In genomic region chr11:65820877-65821276, GRCm38 (mm10) we compare ENCODE assay signal across 8 mouse cellular contexts. TPM values are rescaled to one million over a fixed set of nuclear protein-coding genes. Genes with fewer than 3 reads are reported as not detected.
A peak's percentile ranks its signal among the peaks of the same experiment; 100 is the strongest.
DNase-seq lines count a peak whose midpoint lies in the region; ATAC-seq and TF ChIP-seq lines count a peak whose summit lies in the region.

No protein-coding gene starts in this region.

- no peaks in the 10 kb centered on the region for H3K27me3 ChIP-seq in heart, adult 2 months (ENCODE audit: control insufficient read depth, insufficient read depth, low read length)
- H3K27me3 ChIP-seq in heart, embryonic 12.5 days (replicated peaks): no peaks in the 10 kb centered on the region

- no peak overlapping the region for H3K4me2 ChIP-seq in heart, embryonic 12.5 days

- intact Hi-C loops in heart, adult 2 months (cut with DNase I): loop anchor here (10.0 kb wide), 1 partner anchor 284 kb away; no protein-coding TSS in a partner anchor
- intact Hi-C loops in heart, postnatal 36 days (cut with DNase I): loop anchor here (5.0 to 10.0 kb wide), 2 partner anchors 304 to 1051 kb away; no protein-coding TSS in a partner anchor

- TF ChIP-seq CTCF in heart, adult 2 months (IDR thresholded peaks at IDR 0.05): peak; percentile 83
- peak; percentile 81 for TF ChIP-seq CTCF in layer of hippocampus, adult 2 months (conservative IDR thresholded peaks at IDR 0.05)

- no peak overlapping the region for H3K27ac ChIP-seq in heart, adult 2 months
- no peak overlapping the region for H3K27ac ChIP-seq in heart, embryonic 12.5 days (ENCODE audit: poor library complexity, severe bottlenecking)
- H3K27ac ChIP-seq in layer of hippocampus, adult 2 months: no peak overlapping the region

- no peak for ATAC-seq in heart, embryonic 12.5 days (ENCODE audit: insufficient number of reproducible peaks, low FRiP score)

- no peaks in the 10 kb centered on the region for H3K4me1 ChIP-seq in heart, adult 2 months (ENCODE audit: control insufficient read depth, insufficient read depth, low read length)
- peaks cover 6% of the 10 kb centered on the region; the same call in 1 of the 2 replicates for H3K4me1 ChIP-seq in heart, embryonic 12.5 days (replicated peaks)

- no peaks in the 10 kb centered on the region for H3K36me3 ChIP-seq in heart, adult 2 months (ENCODE audit: control insufficient read depth, insufficient read depth, low read length)
- peaks cover 40% of the 10 kb centered on the region for H3K36me3 ChIP-seq in heart, embryonic 12.5 days

- peak; percentile 59; the same call in 1 of the 2 replicates for TF ChIP-seq EP300 in heart, adult 2 months (IDR thresholded peaks at IDR 0.05; ENCODE audit: insufficient read depth, low read depth, low read length)

- no peak for TF ChIP-seq POLR2A in heart, adult 2 months (IDR thresholded peaks at IDR 0.05; ENCODE audit: insufficient read depth, low read depth, low read length)

- no peaks in the 10 kb centered on the region for H3K9me3 ChIP-seq in heart, embryonic 12.5 days (replicated peaks)

- H3K79me2 ChIP-seq in heart, adult 2 months (replicated peaks; ENCODE audit: control insufficient read depth, insufficient read depth, low read length): no peaks in the 10 kb centered on the region

- H3K4me3 ChIP-seq in heart, adult 2 months: no peak overlapping the region
- H3K4me3 ChIP-seq in heart, embryonic 12.5 days: no peak overlapping the region
- H3K4me3 ChIP-seq in layer of hippocampus, adult 2 months: no peak overlapping the region

- DNase-seq in heart, adult 2 months: peak; percentile 44 to 65
- peak; percentile 69 for DNase-seq in embryo, embryonic 9.5 days (ENCODE audit: extremely low spot score)
- DNase-seq in heart, postnatal 36 days: peak; percentile 53 to 69
- DNase-seq in layer of hippocampus, adult 2 months (ENCODE audit: low spot score in 2 of 2): peak; percentile 79
- peak; percentile 84 for DNase-seq in lung, postnatal 10 days
- DNase-seq in retina, embryonic 14.5 days (ENCODE audit: low spot score): peak; percentile 85
- peak; percentile 58 for DNase-seq in thymus, postnatal 14 days

- WGBS in heart, adult 2 months: 20% methylated on average over 7 of the region's 7 CpGs
- WGBS in heart, embryonic 12.5 days: 16% methylated on average over 7 of the region's 7 CpGs

- H3K9ac ChIP-seq in heart, adult 2 months (ENCODE audit: low read depth, low read length): no peak overlapping the region
- H3K9ac ChIP-seq in heart, embryonic 12.5 days: no peak overlapping the region

RNA-seq across cellular contexts. Expression of gene Zkscan6, which starts 13.9 kb away (rescaled TPM):
- total RNA-seq in heart, adult 2 months (2021): 1 to 10 TPM; 4.2 to 4.4 TPM
- polyA plus RNA-seq in heart, adult 2 months (2012; rRNA removed): 2.1 and 3.0 TPM in 2 replicates
- polyA plus RNA-seq in heart, embryonic 12.5 days (2016; fragmentation: Nextera tagmentation; extraction: Ambion mirVana): 10.6 and 12.3 TPM in 2 replicates
- total RNA-seq in heart, postnatal 36 days (2021): 1 to 10 TPM; 5.0 to 5.2 TPM
- 10 to 100 TPM; 14.5 to 17.4 TPM for total RNA-seq in layer of hippocampus, adult 2 months (2021)

RNA-seq across cellular contexts. Expression of gene Map2k4, which starts 32.8 kb away (rescaled TPM):
- 10 to 100 TPM; 42.1 to 45.8 TPM for total RNA-seq in heart, adult 2 months (2021)
- 21.9 and 42.6 TPM in 2 replicates for polyA plus RNA-seq in heart, adult 2 months (2012; rRNA removed)
- 73.4 and 74.0 TPM in 2 replicates for polyA plus RNA-seq in heart, embryonic 12.5 days (2016; fragmentation: Nextera tagmentation; extraction: Ambion mirVana)
- 10 to 100 TPM; 42.5 to 44.8 TPM for total RNA-seq in heart, postnatal 36 days (2021)
- total RNA-seq in layer of hippocampus, adult 2 months (2021): 100 to 1,000 TPM; 195 to 202 TPM

Comparison
In these comparisons a context has a peak if more than half of its experiments do, and no peak if none do; other contexts are left out.
1. RNA of gene Map2k4, which starts 32.8 kb away (total RNA-seq): 195 to 202 TPM in layer of hippocampus, adult 2 months; 42.1 to 45.8 TPM in heart, adult 2 months and 42.5 to 44.8 TPM in heart, postnatal 36 days; every median in the first group is over 4 times any median in the second.
2. Peak in every context shown above with its lines, with median percentiles within 50 percentile points of each other: DNase-seq.